Mouse (Mus musculus): Measurements from ENCODE around the gene Fam169a. TPM values are rescaled to one million over a fixed set of nuclear protein-coding genes. Genes with fewer than 3 reads are reported as not detected.

The Fam169a gene
- polyA plus RNA-seq, 1 experiment from 2014 or later = 1.2 TPM

Other genes with a start within 250 kb of the Fam169a start
- gene Gcnt4, start 142.6 kb upstream of the Fam169a start, polyA plus RNA-seq (2015; fragmentation: Nextera tagmentation; extraction: Ambion mirVana) = 0.33 and 0.39 TPM in 2 replicates
- gene 1700029F12Rik, start 32.9 kb upstream of the Fam169a start, polyA plus RNA-seq (2015; fragmentation: Nextera tagmentation; extraction: Ambion mirVana) = not detected in 2 replicates
- 4.4 and 4.7 TPM in 2 replicates for gene Gm6169, start 32.0 kb downstream of the Fam169a start, polyA plus RNA-seq (2015; fragmentation: Nextera tagmentation; extraction: Ambion mirVana)
- 23.8 and 26.6 TPM in 2 replicates for gene Gfm2, start 70.7 kb downstream of the Fam169a start, polyA plus RNA-seq (2015; fragmentation: Nextera tagmentation; extraction: Ambion mirVana)
- 51.5 and 53.8 TPM in 2 replicates for gene Nsa2, start 70.7 kb downstream of the Fam169a start, polyA plus RNA-seq (2015; fragmentation: Nextera tagmentation; extraction: Ambion mirVana)
- gene Hexb, start 131.1 kb downstream of the Fam169a start, polyA plus RNA-seq (2015; fragmentation: Nextera tagmentation; extraction: Ambion mirVana) = 34.2 and 36.2 TPM in 2 replicates
- 10.3 and 11.1 TPM in 2 replicates for gene Enc1, start 173.8 kb downstream of the Fam169a start, polyA plus RNA-seq (2015; fragmentation: Nextera tagmentation; extraction: Ambion mirVana)

Measured in lung, embryonic 16.5 days (tissue).